Mouse (Mus musculus) heart, postnatal 0 days (tissue): ENCODE measurements around the gene Coasy. TPM values are rescaled to one million over a fixed set of nuclear protein-coding genes. Genes with fewer than 3 reads are reported as not detected.

Source experiments
- ATAC-seq: fragments of 200-750 bp; cut with Nextera tagmentation; 2 replicates; pipeline ENCODE4 v1.8.0; 2017; ENCODE audit warnings: low read depth, moderate number of reproducible peaks, moderate library complexity; ENCODE audit not compliant: insufficient read depth
- DNase-seq: peaks from one replicate; pipeline ENCODE4 v3.0.0-alpha.2; 2016; ENCODE audit warnings: low spot score
- H3K27ac ChIP-seq: fragments of 300-500 bp; sonication (generic); 2 replicates; pipeline ENCODE4 v1.5.1; 2014; ENCODE audit warnings: low read depth, mild to moderate bottlenecking
- H3K27me3 ChIP-seq: fragments of 300-500 bp; sonication (generic); 2 replicates; pipeline ENCODE4 v1.6.1; 2014; ENCODE audit warnings: low read length, mixed read lengths; ENCODE audit not compliant: control insufficient read depth, insufficient read depth
- H3K36me3 ChIP-seq: fragments of 300-500 bp; sonication (generic); replicated peaks from 2 replicates; pipeline ENCODE4 v1.6.1; 2014; ENCODE audit warnings: low read length, mixed read lengths; ENCODE audit not compliant: control insufficient read depth, insufficient read depth
- H3K4me1 ChIP-seq: fragments of 300-500 bp; sonication (generic); 2 replicates; pipeline ENCODE4 v1.6.1; 2014; ENCODE audit warnings: antibody characterized with exemption; ENCODE audit not compliant: control insufficient read depth, insufficient read depth
- H3K4me2 ChIP-seq: fragments of 300-500 bp; sonication (generic); 2 replicates; pipeline ENCODE4 v1.6.1; 2014; ENCODE audit warnings: low read depth, mild to moderate bottlenecking, low read length, moderate library complexity
- H3K4me3 ChIP-seq: fragments of 300-500 bp; sonication (generic); 2 replicates; pipeline ENCODE4 v1.5.1; 2014; ENCODE audit warnings: low read depth, low read length
- H3K9ac ChIP-seq: fragments of 300-500 bp; sonication (generic); replicated peaks from 2 replicates; pipeline ENCODE4 v1.6.1; 2014; ENCODE audit warnings: low read depth, low read length, mixed read lengths
- H3K9me3 ChIP-seq: fragments of 300-500 bp; sonication (generic); replicated peaks from 2 replicates; pipeline ENCODE4 v1.6.1; 2016; ENCODE audit warnings: low read length; ENCODE audit not compliant: control insufficient read depth
- CTCF ChIP-seq: IDR thresholded peaks from 2 replicates; pipeline ENCODE4 v1.5.1; 2016; ENCODE audit warnings: antibody characterized with exemption, control low read depth, low read depth
- EP300 ChIP-seq: IDR thresholded peaks from 2 replicates; pipeline ENCODE4 v1.6.1; 2016; ENCODE audit warnings: antibody characterized with exemption, low read depth
- WGBS: fragments of 180-500 bp; shearing (Covaris S2); extraction: QIAGEN DNeasy Blood & Tissue Kit; methylation state at CpG from one replicate; pipeline ENCODE4 v1.1.7; 2014; 5-methylcytosine and 5-hydroxymethylcytosine counted together
- polyA plus RNA-seq: library from polyadenylated mRNA; unstranded; fragments of >200 nt; fragmentation: Nextera tagmentation; extraction: Ambion mirVana; gene quantifications from 2 replicates; pipeline ENCODE4 v1.2.1, GENCODE M21; 2015
- total RNA-seq: library from RNA; depleted of rRNA; stranded (reverse); fragments of >200 nt; gene quantifications from 2 replicates; pipeline ENCODE4 v1.2.3, GENCODE M21; 2014; ENCODE audit warnings: low replicate concordance

The Coasy gene
- total and polyA plus RNA-seq, 2 experiments from 2014 or later = 26.9 to 64.1 TPM

DNA sequence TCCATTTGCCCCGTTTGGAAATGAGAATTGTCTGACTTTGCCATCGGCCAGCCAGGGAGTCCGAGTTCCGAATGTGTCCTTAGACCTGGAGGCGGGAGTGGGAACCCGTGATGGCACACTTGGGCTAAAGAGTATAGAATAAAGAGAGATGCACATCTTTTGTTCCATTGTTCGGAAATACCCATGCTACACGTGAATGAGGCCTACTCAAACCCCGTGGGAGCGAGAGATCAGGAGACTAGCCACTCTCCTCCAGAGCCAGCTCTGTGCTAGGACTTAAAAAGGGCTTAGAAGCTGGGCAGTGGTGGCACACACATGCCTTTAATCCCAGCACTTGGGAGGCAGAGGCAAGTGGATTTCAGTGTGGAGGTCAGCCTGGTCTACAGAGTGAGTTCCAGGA, 22.9 kb upstream of the Coasy start:
- no peak for TF ChIP-seq EP300
- no peak for TF ChIP-seq CTCF
- H3K4me1 ChIP-seq = peaks cover 72% of the 10 kb centered on the region
- H3K4me2 ChIP-seq = no peak overlapping the region
- H3K27me3 ChIP-seq = no peaks in the 10 kb centered on the region
- H3K4me3 ChIP-seq = no peak overlapping the region
- WGBS = 73% methylated on average over 10 of the region's 10 CpGs
- peaks cover 19% of the 10 kb centered on the region; the same call in 1 of the 2 replicates for H3K36me3 ChIP-seq
- no peaks in the 10 kb centered on the region for H3K9me3 ChIP-seq
- H3K27ac ChIP-seq = peak overlapping the region; percentile 93
- no peak for ATAC-seq
- H3K9ac ChIP-seq = no peak overlapping the region
- no peak for DNase-seq

- Histone ChIP-seq H3K9me3 (no peaks in the 10 kb centered on the region), H3K4me2 (no peak overlapping the region), H3K9ac (peak overlapping the region; percentile 24; the same call in 1 of the 2 replicates), H3K4me3 (no peak overlapping the region), H3K36me3 (peaks cover 14% of the 10 kb centered on the region; the same call in 1 of the 2 replicates), H3K27me3 (no peaks in the 10 kb centered on the region), H3K27ac (peak overlapping the region; percentile 93), H3K4me1 (peaks cover 79% of the 10 kb centered on the region)
- ATAC-seq (peak; percentile 21), DNase-seq (peak; percentile 87)
- 0 out of 2 replicates have a peak, but pooled peaks have one; percentile 3 for TF ChIP-seq CTCF
- TF ChIP-seq EP300 = 0 out of 2 replicates have a peak, but pooled peaks have one; percentile 63
- WGBS = 4% methylated on average over 8 of the region's 8 CpGs
Measured at GRCm38 (mm10) chr11:101060126-101060525, 22.2 kb upstream of the Coasy start.

GRCm38 (mm10) chr11:101061049-101061448, 21.3 kb upstream of the Coasy start:
- no peak for TF ChIP-seq CTCF
- TF ChIP-seq EP300 = no peak

DNA sequence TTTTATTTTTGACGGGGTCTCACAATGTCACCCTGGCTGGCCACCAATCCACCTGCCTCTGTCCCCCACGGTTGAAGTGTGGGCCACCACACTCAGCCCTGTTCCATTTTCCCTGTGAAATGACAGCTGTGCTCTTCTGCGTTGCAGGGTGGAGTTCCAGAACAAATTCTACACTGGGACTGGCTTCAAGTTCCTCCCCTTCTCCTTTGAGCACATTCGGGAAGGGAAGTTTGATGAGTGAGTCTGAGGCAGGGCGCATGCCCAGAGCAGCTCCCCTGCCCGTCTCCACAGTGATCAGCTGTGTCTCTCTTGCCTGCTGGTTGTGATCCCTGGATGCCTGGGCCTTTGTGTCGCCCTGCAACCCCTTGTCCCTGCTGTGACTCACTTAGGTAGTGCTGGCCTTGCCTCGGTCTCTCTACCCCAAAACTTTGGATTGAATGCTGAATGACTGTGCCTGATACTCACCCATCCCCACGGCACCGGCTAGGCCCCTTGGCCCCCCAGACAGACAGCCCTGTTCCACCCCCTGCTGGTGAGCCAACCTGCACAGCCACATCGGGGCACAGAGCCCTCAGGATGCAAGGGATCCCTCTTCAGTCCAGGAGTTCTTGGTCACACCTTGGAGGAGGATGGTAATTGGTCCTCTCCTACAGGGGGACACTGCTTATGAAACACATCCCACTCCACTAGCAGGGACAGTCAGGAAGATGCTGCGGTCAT, 20.0 kb upstream of the Coasy start:
- Histone ChIP-seq H3K9me3 (no peaks in the 10 kb centered on the region), H3K4me1 (peaks cover 66% of the 10 kb centered on the region), H3K36me3 (peaks cover 6% of the 10 kb centered on the region; the same call in 1 of the 2 replicates), H3K27ac (peak overlapping the region; percentile 93), H3K4me3 (no peak overlapping the region), H3K27me3 (no peaks in the 10 kb centered on the region), H3K9ac (peak overlapping the region; percentile 47), H3K4me2 (no peak overlapping the region)
- DNase-seq (no peak), ATAC-seq (no peak)
- TF ChIP-seq CTCF (no peak; the same call in 1 of the 2 replicates), EP300 (no peak)
- 58% methylated on average over 12 of the region's 12 CpGs for WGBS

More at GRCm38 (mm10) chr11:101061049-101061448, 21.3 kb upstream of the Coasy start:
- Histone ChIP-seq H3K9me3 (no peaks in the 10 kb centered on the region), H3K36me3 (peaks cover 6% of the 10 kb centered on the region; the same call in 1 of the 2 replicates), H3K27me3 (no peaks in the 10 kb centered on the region), H3K9ac (no peak overlapping the region; the same call in 1 of the 2 replicates), H3K4me3 (no peak overlapping the region), H3K4me2 (no peak overlapping the region), H3K4me1 (peaks cover 79% of the 10 kb centered on the region), H3K27ac (peak overlapping the region; percentile 93)
- ATAC-seq = no peak
- DNase-seq = no peak
- 79% methylated on average over 5 of the region's 5 CpGs for WGBS

- no peaks in the 10 kb centered on the region for H3K9me3 ChIP-seq
- H3K4me3 ChIP-seq = no peak overlapping the region
- H3K4me1 ChIP-seq = peaks cover 62% of the 10 kb centered on the region
- DNase-seq (peak; percentile 68), ATAC-seq (peak; percentile 10)
- H3K27ac ChIP-seq = peak overlapping the region; percentile 93
- no peaks in the 10 kb centered on the region for H3K27me3 ChIP-seq
- peaks cover 6% of the 10 kb centered on the region; the same call in 1 of the 2 replicates for H3K36me3 ChIP-seq
- peak overlapping the region; percentile 33; the same call in 1 of the 2 replicates for H3K4me2 ChIP-seq
- peak overlapping the region; percentile 47 for H3K9ac ChIP-seq
- 36% methylated on average over 14 of the region's 14 CpGs for WGBS
- TF ChIP-seq EP300 = no peak
- TF ChIP-seq CTCF = no peak
Measured at GRCm38 (mm10) chr11:101062971-101063675, 19.2 kb upstream of the Coasy start.
